In the genomic region with DNA sequence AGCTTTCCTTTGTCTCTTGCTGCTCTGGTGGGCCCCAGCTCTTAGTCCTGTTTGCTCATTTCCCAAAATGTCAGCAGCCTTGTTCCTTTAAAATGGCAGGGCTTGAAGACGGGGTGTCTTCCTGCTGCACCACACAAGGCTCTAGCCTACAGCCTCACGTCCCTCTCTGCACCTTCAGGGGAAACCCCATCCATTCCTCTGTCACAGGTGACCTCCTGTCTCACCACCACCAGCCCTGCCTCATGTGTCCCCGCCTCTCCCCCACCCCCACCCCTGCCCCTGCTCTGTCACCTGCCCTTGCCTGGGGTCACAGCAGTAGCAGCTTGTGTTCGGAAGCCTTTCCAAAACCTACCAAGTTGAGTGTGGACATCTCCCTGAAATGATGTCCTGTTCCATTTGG, we compare ENCODE assay signal across 28 mouse cellular contexts.
"Had no signal": no experiment of that assay in that cellular context is flagged by ENCODE, and none has a peak within 500 bp of the region (broad histone marks: within the 10 kb centered on the region; RNA-seq: fewer than 3 reads in every experiment).

No protein-coding gene starts in this region.

- H3K4me3 ChIP-seq: limb, embryonic 10.5 days; limb, embryonic 12.5 days; limb, embryonic 13.5 days; limb, embryonic 15.5 days; liver, embryonic 12.5 days; liver, embryonic 13.5 days; liver, embryonic 15.5 days; lung, embryonic 15.5 days; megakaryocyte, embryonic 14.5 days; midbrain, embryonic 10.5 days; midbrain, embryonic 12.5 days; midbrain, embryonic 13.5 days; midbrain, embryonic 15.5 days; myocyte had no signal

- H3K27ac ChIP-seq: limb, embryonic 10.5 days; limb, embryonic 12.5 days; limb, embryonic 13.5 days; limb, embryonic 15.5 days; liver, embryonic 12.5 days; liver, embryonic 13.5 days; liver, embryonic 14.5 days; liver, embryonic 15.5 days; lung, embryonic 15.5 days; midbrain, embryonic 10.5 days; midbrain, embryonic 12.5 days; midbrain, embryonic 13.5 days; midbrain, embryonic 15.5 days had no signal

- H3K27me3 ChIP-seq: limb, embryonic 15.5 days; liver, embryonic 12.5 days; liver, embryonic 13.5 days; liver, embryonic 15.5 days; lung, embryonic 15.5 days; midbrain, embryonic 12.5 days; midbrain, embryonic 13.5 days; midbrain, embryonic 15.5 days had no signal

- DNase-seq: left cerebral cortex, postnatal 4 days; liver; liver, embryonic 13.5 days; liver, postnatal 0 days; lung, adult 18-20 months; lung, adult 2 months; lung, embryonic 14.5 days; lung, postnatal 10 days; lung, postnatal 14 days; lung, postnatal 36 days; lung, postnatal 4 days; midbrain, embryonic 14.5 days had no signal

- H3K36me3 ChIP-seq: limb, embryonic 10.5 days; limb, embryonic 12.5 days; limb, embryonic 13.5 days; limb, embryonic 15.5 days; liver, embryonic 12.5 days; liver, embryonic 13.5 days; liver, embryonic 15.5 days; lung, embryonic 15.5 days; midbrain, embryonic 10.5 days; midbrain, embryonic 12.5 days; midbrain, embryonic 13.5 days; midbrain, embryonic 15.5 days had no signal

- H3K4me1 ChIP-seq: limb, embryonic 10.5 days; liver, embryonic 13.5 days; liver, embryonic 15.5 days; lung, embryonic 15.5 days; midbrain, embryonic 13.5 days; midbrain, embryonic 15.5 days had no signal

- H3K4me2 ChIP-seq: limb, embryonic 12.5 days; limb, embryonic 13.5 days; limb, embryonic 15.5 days; liver, embryonic 11.5 days; liver, embryonic 12.5 days; liver, embryonic 13.5 days; liver, embryonic 15.5 days; lung, embryonic 14.5 days; lung, embryonic 15.5 days; midbrain, embryonic 11.5 days; midbrain, embryonic 12.5 days; midbrain, embryonic 13.5 days; midbrain, embryonic 15.5 days had no signal

- H3K9ac ChIP-seq: limb, embryonic 12.5 days; limb, embryonic 13.5 days; limb, embryonic 15.5 days; liver, embryonic 12.5 days; liver, embryonic 13.5 days; liver, embryonic 14.5 days; liver, embryonic 15.5 days; liver, postnatal 0 days; lung, embryonic 14.5 days; lung, embryonic 15.5 days; midbrain, embryonic 12.5 days; midbrain, embryonic 13.5 days; midbrain, embryonic 15.5 days had no signal

- H3K9me3 ChIP-seq: limb, embryonic 10.5 days; limb, embryonic 12.5 days; limb, embryonic 13.5 days; limb, embryonic 15.5 days; liver, embryonic 12.5 days; liver, embryonic 13.5 days; liver, embryonic 15.5 days; lung, embryonic 15.5 days; megakaryocyte, embryonic 14.5 days; midbrain, embryonic 10.5 days; midbrain, embryonic 12.5 days; midbrain, embryonic 13.5 days; midbrain, embryonic 15.5 days had no signal
